Mouse (Mus musculus) cortical plate, adult 2 months (tissue): Measurements from ENCODE around the gene Car5b.

Experiments
- CTCF ChIP-seq: fragments of 200-500 bp; IDR thresholded peaks from 2 replicates; pipeline ENCODE4 v1.5.1; 2011; ENCODE audit warnings: mild to moderate bottlenecking, control low read depth, low read length; ENCODE audit not compliant: insufficient read depth; ENCODE audit errors: extremely low read depth
- POLR2A ChIP-seq: fragments of 200-500 bp; IDR thresholded peaks from 2 replicates; pipeline ENCODE4 v1.6.1; 2011; ENCODE audit warnings: mild to moderate bottlenecking, low read length, control low read depth; ENCODE audit not compliant: insufficient read depth; ENCODE audit errors: extremely low read depth

GRCm38 (mm10) chrX:164032526-164032925, 4.7 kb upstream of the Car5b start:
- TF ChIP-seq CTCF (no peak), POLR2A (no peak)
